Mouse (Mus musculus) layer of hippocampus, postnatal 25 days (tissue): ENCODE results near the gene Slc30a10. TPM values are rescaled to one million over a fixed set of nuclear protein-coding genes. Genes with fewer than 3 reads are reported as not detected.
A peak's percentile ranks its signal among the peaks of the same experiment; 100 is the strongest.

ENCODE experiments used
- DNase-seq, 2 experiments: peaks; one replicate each; pipeline ENCODE4 v3.0.0; 2022; ENCODE audit warnings: mixed read lengths in 2 of 2, low spot score in 1 of 2; ENCODE audit errors: extremely low spot score in 1 of 2
- total RNA-seq, 2 experiments: library from RNA; stranded (reverse); gene quantifications; 2 replicates each; pipeline ENCODE4 v1.2.3; 2021

Gene Slc30a10
- total RNA-seq, 2 experiments from 2014 or later: 9.5 to 10.6 TPM

DNA sequence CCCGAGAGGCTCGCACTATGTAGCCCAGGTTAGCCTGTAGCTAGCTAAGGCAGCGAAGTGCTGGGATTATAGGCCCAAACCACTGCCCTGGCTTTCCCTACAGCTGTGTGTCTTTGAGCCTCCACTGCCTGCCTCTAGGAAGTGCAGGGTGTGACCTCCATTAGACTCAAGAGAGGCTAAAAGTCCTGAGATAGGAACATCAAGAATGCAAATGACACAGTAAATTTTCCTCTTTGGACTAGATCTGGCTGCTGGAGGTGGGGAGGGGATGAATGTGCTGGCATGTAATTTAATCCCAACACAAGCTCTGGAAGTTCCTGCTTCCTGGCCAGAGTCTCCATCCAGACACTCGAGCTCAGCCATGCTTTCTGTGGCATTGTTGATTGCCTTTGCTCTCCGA lies 5.4 kb downstream of the Slc30a10 start:
- no peak for DNase-seq

DNA sequence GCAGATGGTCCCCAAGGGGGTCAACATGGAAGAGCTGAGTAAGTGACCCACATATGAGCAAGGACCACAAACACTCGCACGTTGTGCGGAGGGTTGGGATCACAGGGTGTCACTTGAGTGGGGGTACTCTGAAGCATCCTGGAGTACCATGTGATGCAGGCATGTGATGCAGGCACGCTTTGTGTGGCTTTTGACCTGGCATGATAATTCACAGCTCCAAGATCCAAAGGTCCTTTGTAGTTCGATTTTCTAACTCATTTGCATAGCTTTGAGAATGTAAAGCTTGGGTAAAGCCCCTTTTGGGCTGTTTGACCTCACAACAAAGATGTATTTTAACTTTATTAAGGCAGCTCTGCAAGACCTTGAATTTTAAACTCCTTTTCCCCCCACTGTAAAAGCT lies 8.2 kb downstream of the Slc30a10 start:
- no peak for DNase-seq

DNA sequence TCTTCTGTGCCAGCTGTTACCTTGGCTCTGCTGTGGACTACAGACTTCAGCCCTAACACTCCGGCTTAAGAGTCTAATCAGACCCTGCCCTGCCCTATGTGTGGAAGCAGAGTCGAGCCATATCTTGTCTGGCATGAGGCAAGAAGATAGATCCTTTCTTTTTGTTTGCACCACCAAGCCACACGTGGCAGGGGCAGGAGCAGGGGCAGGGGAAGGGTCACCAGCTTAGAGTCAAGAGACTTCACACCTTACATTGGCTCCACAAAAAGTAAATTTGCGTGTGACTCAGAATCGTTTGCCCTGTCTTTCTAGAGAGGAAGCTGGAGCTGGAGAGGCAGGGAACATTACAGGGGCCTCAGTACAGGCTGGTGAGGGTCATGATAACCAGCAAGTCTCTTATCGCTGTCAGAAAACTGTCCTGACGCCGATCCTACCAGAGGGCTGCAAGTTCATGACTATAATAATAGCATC lies 14.9 kb downstream of the Slc30a10 start:
- no peak for DNase-seq

DNA sequence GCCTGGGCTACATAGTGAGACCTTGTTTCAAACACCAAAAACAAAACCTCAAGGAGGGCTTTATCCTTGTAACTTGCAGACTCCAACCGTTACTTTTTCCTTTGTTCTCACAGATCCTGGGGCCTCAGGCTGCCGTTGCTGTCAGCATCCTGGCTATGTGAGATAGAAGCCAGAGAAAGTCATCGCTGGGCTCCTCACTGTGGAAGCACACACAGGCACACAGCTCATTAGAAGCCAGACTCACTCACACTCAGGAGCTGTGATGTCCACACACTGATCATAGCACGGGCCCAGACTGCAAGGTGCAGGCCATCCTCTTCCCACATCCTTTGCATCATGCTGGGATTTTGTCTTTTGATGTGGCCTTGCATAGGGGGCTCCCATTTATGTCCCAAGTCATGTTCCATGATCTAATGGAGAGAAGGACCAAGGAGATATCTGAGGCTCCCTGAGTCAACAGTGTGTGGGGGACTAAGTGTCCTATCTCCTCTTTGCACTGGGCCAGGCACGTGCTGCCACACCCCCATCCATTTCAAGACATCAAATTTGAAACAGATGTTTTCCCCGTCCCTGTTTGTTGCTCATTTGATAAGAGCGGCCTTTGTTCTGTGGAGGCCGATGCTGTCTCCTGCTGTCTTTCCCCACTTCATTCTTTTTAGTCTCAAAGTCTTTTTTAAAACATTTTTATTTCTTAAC lies 17.5 kb downstream of the Slc30a10 start:
- no peak for DNase-seq

GRCm38 (mm10) chr1:185472730-185473129 lies 18.1 kb downstream of the Slc30a10 start:
- DNase-seq: no peak

DNA sequence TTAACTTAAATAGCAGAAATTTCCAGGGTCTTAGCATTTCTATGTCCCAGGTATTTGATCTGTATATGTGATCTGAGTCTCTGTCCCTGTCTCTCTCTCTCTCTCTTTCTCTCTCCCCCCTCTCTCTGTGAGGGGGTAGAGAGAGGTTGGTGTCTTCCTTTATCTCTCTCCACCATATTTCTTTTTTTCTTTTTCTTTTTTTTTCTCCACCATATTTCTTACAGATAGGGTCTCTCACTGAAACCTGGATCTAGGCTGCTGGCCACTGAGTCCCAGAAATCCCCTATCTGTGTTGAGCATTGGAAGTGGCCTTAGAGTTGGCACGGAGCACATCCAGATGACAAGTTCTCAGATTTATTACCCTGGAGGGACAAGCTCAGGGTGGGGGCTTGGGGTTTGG lies 18.8 kb downstream of the Slc30a10 start:
- DNase-seq: no peak

GRCm38 (mm10) chr1:185479861-185480260 lies 25.2 kb downstream of the Slc30a10 start:
- DNase-seq: no peak

- peak; percentile 14 to 23 for DNase-seq
Observed at GRCm38 (mm10) chr1:185482001-185482761, 27.5 kb downstream of the Slc30a10 start.

DNA sequence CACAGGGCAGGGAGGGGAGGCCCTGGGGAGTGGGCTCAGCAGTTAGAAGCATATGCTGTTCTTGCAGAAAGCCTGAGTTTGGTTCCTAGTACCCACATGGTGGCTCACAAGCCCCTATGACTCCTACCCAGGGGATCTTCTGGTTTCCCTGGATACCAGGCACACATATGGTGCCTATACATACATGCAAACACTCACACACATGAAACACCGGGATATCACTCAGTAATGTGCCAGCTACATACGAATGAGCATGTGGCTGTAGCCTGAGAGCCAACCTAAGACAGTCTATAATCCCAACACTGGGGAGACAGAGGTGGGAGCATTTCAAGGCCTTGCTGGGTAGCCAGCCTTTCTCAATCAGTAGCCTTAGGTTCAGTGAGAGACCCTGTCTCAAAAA lies 28.1 kb downstream of the Slc30a10 start:
- no peak for DNase-seq

- no peak for DNase-seq
Observed at GRCm38 (mm10) chr1:185483356-185484057, 28.9 kb downstream of the Slc30a10 start.

DNA sequence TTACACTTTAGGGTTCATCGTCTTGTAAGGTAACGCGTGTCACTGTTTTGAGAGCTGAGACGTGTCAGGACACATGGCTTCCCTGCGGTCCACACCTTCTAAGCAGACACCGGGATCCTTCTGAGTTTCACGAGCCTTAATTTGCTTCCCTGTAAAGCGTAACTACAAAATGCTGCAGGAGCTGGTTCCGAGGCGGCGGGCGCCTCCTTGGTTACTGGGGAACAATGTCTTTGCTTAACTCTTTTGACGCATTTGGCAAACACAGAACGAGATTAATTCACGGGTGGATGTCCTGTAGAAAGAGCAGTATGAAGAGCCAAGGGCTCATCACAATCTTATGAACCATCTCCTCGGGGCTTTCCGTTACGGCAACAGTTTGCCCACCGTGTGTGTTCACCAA lies 29.6 kb downstream of the Slc30a10 start:
- DNase-seq: no peak

DNA sequence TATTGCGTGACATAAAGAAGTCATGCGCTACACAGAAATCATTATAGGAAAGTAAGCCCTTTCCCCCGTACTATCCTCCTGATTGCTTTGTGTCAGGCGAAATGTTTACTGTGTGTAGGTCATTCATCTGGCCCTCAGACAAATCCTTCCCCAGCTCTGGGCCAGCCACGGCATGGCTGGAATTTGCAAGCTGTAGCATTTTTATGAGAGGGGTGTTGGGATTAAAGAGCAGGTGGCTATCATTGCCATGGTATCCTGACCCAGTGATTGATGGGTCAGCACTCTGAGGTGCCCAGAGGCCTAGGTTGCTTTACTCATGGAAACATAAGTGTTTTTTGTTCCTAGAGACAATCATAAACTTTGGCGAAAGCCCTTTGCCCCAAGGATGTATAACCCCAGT lies 35.2 kb downstream of the Slc30a10 start:
- DNase-seq: no peak

GRCm38 (mm10) chr1:185490603-185491002 lies 36.0 kb downstream of the Slc30a10 start:
- no peak for DNase-seq

- DNase-seq: no peak
Observed at GRCm38 (mm10) chr1:185493439-185494034, 38.9 kb downstream of the Slc30a10 start.

DNA sequence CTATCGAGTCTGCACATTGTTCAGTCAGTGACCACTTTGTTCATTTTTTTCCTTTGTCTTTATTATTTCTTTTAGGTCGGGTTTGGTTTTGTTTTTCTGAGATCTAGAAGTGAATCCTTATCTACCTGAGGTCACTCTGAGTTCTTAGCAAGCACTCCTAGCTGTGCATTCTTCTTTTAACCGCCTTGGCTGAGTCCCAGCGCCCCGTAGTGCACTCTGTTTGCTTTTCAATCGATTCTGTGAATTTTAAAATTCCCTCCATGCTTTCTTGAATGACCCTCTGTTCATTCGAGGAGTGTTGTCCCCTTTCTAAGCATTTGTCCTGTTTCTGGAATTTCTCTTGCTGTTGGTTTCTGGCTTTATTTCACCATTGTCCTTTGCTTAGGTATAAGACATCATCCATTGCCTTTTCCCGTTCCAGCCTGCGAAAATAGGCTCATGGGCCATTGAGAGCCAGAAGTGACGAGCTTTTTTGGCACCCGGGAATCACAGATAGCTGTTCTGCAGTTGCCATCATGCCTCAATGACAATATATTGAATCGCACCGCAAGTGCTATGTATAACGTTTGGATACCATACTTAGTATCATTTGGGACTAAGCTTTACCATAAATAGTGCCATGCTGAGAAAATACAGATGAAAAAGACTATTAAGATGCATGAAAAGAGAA lies 42.3 kb downstream of the Slc30a10 start:
- DNase-seq: no peak

DNA sequence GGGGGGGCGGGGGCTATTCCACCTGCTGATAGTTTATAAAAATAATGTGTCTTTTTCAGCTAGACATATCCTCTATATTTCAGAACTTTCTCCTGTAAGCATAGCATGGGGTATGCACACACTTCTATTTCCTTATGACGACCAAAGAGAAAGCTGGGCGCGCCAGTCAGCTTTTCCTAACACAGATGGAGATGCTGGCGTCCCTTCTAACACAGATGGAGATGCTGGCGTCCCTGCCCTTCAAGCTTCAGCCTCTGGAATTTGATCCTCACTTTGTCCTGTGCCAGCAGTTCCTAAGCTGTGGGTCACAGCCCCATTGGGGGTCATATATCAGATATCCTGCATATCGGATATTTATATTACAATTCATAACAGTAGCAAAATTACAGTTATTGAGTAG lies 46.0 kb downstream of the Slc30a10 start:
- DNase-seq: no peak

DNA sequence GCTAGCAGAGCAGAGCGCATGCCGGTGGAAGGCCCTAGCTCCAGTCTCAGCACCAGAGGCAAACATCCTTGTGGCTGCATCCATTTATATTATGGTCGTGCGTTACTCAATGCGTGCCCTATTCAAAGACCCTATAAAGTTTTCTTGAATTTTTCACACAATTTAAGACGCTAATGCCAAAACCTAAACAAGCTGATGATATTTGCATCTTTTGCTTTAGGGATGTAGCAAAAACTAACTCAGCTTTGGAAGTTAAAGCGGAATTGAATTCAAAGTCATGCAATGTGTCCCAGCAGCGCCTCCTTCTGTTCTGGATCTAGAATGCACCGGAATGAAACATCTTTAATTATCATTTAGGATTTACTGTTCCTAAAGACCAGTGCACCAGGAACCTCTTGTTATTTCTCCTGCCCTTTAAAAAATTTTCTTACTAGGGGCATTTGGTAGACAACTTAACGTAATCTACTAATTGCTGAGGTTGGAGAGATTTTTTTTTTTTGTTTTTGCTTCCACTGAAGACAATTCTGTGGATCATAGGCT lies 47.2 kb downstream of the Slc30a10 start:
- peak in 1 of 2 experiments; percentile 72 for DNase-seq

DNA sequence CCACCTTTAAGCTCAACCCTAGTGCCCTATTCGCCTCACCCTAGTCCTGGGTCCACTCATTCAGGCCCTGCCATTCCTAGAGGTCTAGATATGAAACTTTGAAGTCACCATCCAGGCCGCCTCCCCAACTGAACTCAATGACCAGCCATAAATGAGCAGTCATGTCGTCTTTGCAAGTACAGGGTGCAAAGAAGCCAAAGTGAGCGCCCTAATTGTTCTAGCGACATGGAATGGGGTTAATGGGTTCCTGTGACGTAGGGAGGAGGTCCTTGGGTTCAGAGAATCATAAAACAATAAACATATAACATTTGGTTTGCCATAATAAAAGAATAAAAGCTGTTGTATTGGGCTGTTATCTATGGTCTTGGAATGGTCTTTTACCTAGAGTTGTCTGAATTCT lies 47.9 kb downstream of the Slc30a10 start:
- DNase-seq: no peak

DNA sequence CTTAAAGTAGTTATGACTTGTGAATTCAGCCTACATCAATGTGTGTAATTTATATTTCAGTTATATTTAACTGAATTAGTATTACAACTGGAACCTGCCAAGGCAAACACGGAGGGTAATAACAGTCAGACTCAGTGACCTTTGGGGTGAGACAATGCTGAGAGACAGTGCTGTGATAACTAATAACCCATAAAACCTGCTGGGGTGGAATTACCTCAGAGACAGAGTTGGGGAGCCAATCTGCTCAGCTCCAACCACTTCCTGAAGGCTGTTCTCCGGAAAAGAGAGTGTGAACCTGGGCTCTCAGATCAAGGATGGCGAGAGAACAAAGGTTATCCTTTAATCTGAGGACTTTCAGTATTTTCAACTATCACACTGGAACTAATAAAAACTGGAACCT lies 54.4 kb downstream of the Slc30a10 start:
- no peak for DNase-seq

- DNase-seq: no peak
Observed at GRCm38 (mm10) chr1:185511306-185511705, 56.7 kb downstream of the Slc30a10 start.
